8 mouse cellular contexts compared by ENCODE assay signal in genomic region chr9:62550661-62551093, GRCm38 (mm10). TPM values are rescaled to one million over a fixed set of nuclear protein-coding genes. Genes with fewer than 3 reads are reported as not detected.
DNase-seq lines count a peak whose midpoint lies in the region; ATAC-seq and TF ChIP-seq lines count a peak whose summit lies in the region.

No protein-coding gene starts in this region.

- no peak for TF ChIP-seq POLR2A in olfactory bulb, adult 2 months (IDR thresholded peaks at IDR 0.05; ENCODE audit: insufficient read depth, low read depth, low read length)

- peak; percentile 73 for TF ChIP-seq CTCF in Patski (IDR thresholded peaks at IDR 0.05)
- TF ChIP-seq CTCF in olfactory bulb, adult 2 months (IDR thresholded peaks at IDR 0.05; ENCODE audit: insufficient read depth, low read depth, low read length): peak; percentile 72

- no peak overlapping the region for H3K4me2 ChIP-seq in midbrain, embryonic 11.5 days
- H3K4me2 ChIP-seq in midbrain, embryonic 16.5 days (ENCODE audit: low read length): no peak overlapping the region
- H3K4me2 ChIP-seq in hindbrain, embryonic 14.5 days (replicated peaks): no peak overlapping the region
- no peak overlapping the region for H3K4me2 ChIP-seq in limb, embryonic 11.5 days (ENCODE audit: low read depth, severe bottlenecking)

- CTCF ChIA-PET in Patski (lab: Charles Lee): interaction anchor here (0.7 to 3.6 kb wide), 18 partner anchors 9 to 264 kb away, joined by 3 to 34 read pairs (median 3); no protein-coding TSS in a partner anchor

- H3K9me3 ChIP-seq in midbrain, embryonic 11.5 days (ENCODE audit: control insufficient read depth, low read length): no peaks in the 10 kb centered on the region
- H3K9me3 ChIP-seq in midbrain, embryonic 16.5 days (replicated peaks; ENCODE audit: control insufficient read depth, low read length, poor library complexity, severe bottlenecking): no peaks in the 10 kb centered on the region
- no peaks in the 10 kb centered on the region for H3K9me3 ChIP-seq in hindbrain, embryonic 14.5 days (ENCODE audit: control insufficient read depth, low read length)
- H3K9me3 ChIP-seq in limb, embryonic 11.5 days (ENCODE audit: control insufficient read depth, low read length): no peaks in the 10 kb centered on the region

- WGBS in midbrain, embryonic 11.5 days: 44% methylated on average over 11 of the region's 11 CpGs
- 45% methylated on average over 11 of the region's 11 CpGs for WGBS in midbrain, embryonic 16.5 days
- 42% methylated on average over 11 of the region's 11 CpGs for WGBS in hindbrain, embryonic 14.5 days
- WGBS in limb, embryonic 11.5 days: 44% methylated on average over 11 of the region's 11 CpGs
- 50% methylated on average over 11 of the region's 11 CpGs for WGBS in olfactory bulb, adult 2 months

- no peaks in the 10 kb centered on the region for H3K36me3 ChIP-seq in midbrain, embryonic 11.5 days (ENCODE audit: control insufficient read depth, insufficient read depth, low read length)
- H3K36me3 ChIP-seq in midbrain, embryonic 16.5 days (ENCODE audit: control insufficient read depth, insufficient read depth, low read length): no peaks in the 10 kb centered on the region
- no peaks in the 10 kb centered on the region for H3K36me3 ChIP-seq in hindbrain, embryonic 14.5 days (replicated peaks; ENCODE audit: control insufficient read depth, insufficient read depth)
- no peaks in the 10 kb centered on the region for H3K36me3 ChIP-seq in limb, embryonic 11.5 days (ENCODE audit: control insufficient read depth, insufficient read depth, low read length)

- H3K4me1 ChIP-seq in midbrain, embryonic 11.5 days (ENCODE audit: control insufficient read depth, insufficient read depth, low read length): peaks cover 16% of the 10 kb centered on the region
- peaks cover 16% of the 10 kb centered on the region for H3K4me1 ChIP-seq in midbrain, embryonic 16.5 days (ENCODE audit: control insufficient read depth, insufficient read depth, low read length)
- H3K4me1 ChIP-seq in hindbrain, embryonic 14.5 days (replicated peaks; ENCODE audit: control insufficient read depth, insufficient read depth, low read length): peaks cover 14% of the 10 kb centered on the region
- H3K4me1 ChIP-seq in limb, embryonic 11.5 days (ENCODE audit: control insufficient read depth, insufficient read depth, low read length): no peaks in the 10 kb centered on the region
- H3K4me1 ChIP-seq in olfactory bulb, adult 2 months (ENCODE audit: control insufficient read depth, insufficient read depth, low read length): peaks cover 23% of the 10 kb centered on the region

- H3K9ac ChIP-seq in midbrain, embryonic 11.5 days (ENCODE audit: low read length): no peak overlapping the region
- no peak overlapping the region for H3K9ac ChIP-seq in midbrain, embryonic 16.5 days (ENCODE audit: low read depth, low read length)
- H3K9ac ChIP-seq in hindbrain, embryonic 14.5 days: no peak overlapping the region
- no peak overlapping the region for H3K9ac ChIP-seq in limb, embryonic 11.5 days (ENCODE audit: low read length)

- no peaks in the 10 kb centered on the region for H3K27me3 ChIP-seq in midbrain, embryonic 11.5 days (ENCODE audit: control insufficient read depth, insufficient read depth, low read length)
- no peaks in the 10 kb centered on the region for H3K27me3 ChIP-seq in midbrain, embryonic 16.5 days (ENCODE audit: control insufficient read depth, insufficient read depth, low read depth, low read length)
- H3K27me3 ChIP-seq in Patski: peaks cover 3% of the 10 kb centered on the region
- H3K27me3 ChIP-seq in hindbrain, embryonic 14.5 days (ENCODE audit: control insufficient read depth, insufficient read depth, low read length): no peaks in the 10 kb centered on the region
- H3K27me3 ChIP-seq in limb, embryonic 11.5 days (ENCODE audit: control insufficient read depth, insufficient read depth, low read length): no peaks in the 10 kb centered on the region

- no peak overlapping the region for H3K4me3 ChIP-seq in midbrain, embryonic 11.5 days (ENCODE audit: low read depth, low read length)
- no peak overlapping the region for H3K4me3 ChIP-seq in midbrain, embryonic 16.5 days (ENCODE audit: low read depth, low read length)
- no peak overlapping the region for H3K4me3 ChIP-seq in hindbrain, embryonic 14.5 days (replicated peaks; ENCODE audit: low read length)
- no peak overlapping the region for H3K4me3 ChIP-seq in limb, embryonic 11.5 days (ENCODE audit: low read depth, low read length)
- no peak overlapping the region for H3K4me3 ChIP-seq in olfactory bulb, adult 2 months (ENCODE audit: insufficient read depth, low read depth, low read length)

- POLR2A ChIA-PET in Patski (lab: Charles Lee): no interaction called here

- peak; percentile 87 for DNase-seq in midbrain, embryonic 11.5 days (ENCODE audit: low spot score, missing footprints)
- no peak for DNase-seq in Patski (ENCODE audit: low read depth, low spot score)
- DNase-seq in cerebellum, postnatal 10 days: peak; percentile 94 to 96
- DNase-seq in hindbrain, embryonic 14.5 days (ENCODE audit: low spot score): peak; percentile 48
- DNase-seq in limb, embryonic 11.5 days (ENCODE audit: low spot score): peak; percentile 77
- no peak for DNase-seq in right cerebral cortex, postnatal 4 days

- H3K27ac ChIP-seq in midbrain, embryonic 11.5 days (ENCODE audit: low read depth, low read length): no peak overlapping the region
- no peak overlapping the region for H3K27ac ChIP-seq in midbrain, embryonic 16.5 days (ENCODE audit: low read length)
- no peak overlapping the region for H3K27ac ChIP-seq in hindbrain, embryonic 14.5 days
- no peak overlapping the region for H3K27ac ChIP-seq in limb, embryonic 11.5 days (replicated peaks; ENCODE audit: low read depth, low read length)
- no peak overlapping the region for H3K27ac ChIP-seq in olfactory bulb, adult 2 months (ENCODE audit: insufficient read depth, low read depth, low read length)

- ATAC-seq in midbrain, embryonic 11.5 days (ENCODE audit: low FRiP score): no peak
- ATAC-seq in midbrain, embryonic 16.5 days: no peak
- ATAC-seq in Patski: peak; percentile 24
- no peak for ATAC-seq in hindbrain, embryonic 14.5 days (ENCODE audit: low FRiP score)
- ATAC-seq in limb, embryonic 11.5 days (ENCODE audit: insufficient number of reproducible peaks, low FRiP score, low TSS enrichment, low read depth): no peak

- in situ Hi-C loops in Patski (cut with MboI; ENCODE audit: low pct_unique_long_range_greater_than_20kb): loop anchor here (5.0 kb wide), 2 partner anchors 78 to 253 kb away; no protein-coding TSS in a partner anchor

RNA-seq across cellular contexts. Expression of gene Coro2b, which starts 13.8 kb away (rescaled TPM):
- polyA plus RNA-seq in midbrain, embryonic 11.5 days (2014; fragmentation: Nextera tagmentation; extraction: Ambion mirVana): 15.3 and 15.7 TPM in 2 replicates
- polyA plus RNA-seq in midbrain, embryonic 16.5 days (2015; fragmentation: Nextera tagmentation; extraction: Ambion mirVana): 32.0 and 33.4 TPM in 2 replicates
- 2.0 TPM for polyA plus RNA-seq in Patski (2021)
- polyA plus RNA-seq in hindbrain, embryonic 14.5 days (2014; fragmentation: Nextera tagmentation; extraction: Ambion mirVana): 35.8 and 38.5 TPM in 2 replicates
- 5.6 and 7.1 TPM in 2 replicates for polyA plus RNA-seq in limb, embryonic 11.5 days (2014; fragmentation: Nextera tagmentation; extraction: Ambion mirVana)
- not detected in 2 replicates for polyA plus RNA-seq in olfactory bulb, adult 2 months (2012; ENCODE audit: insufficient read depth, insufficient read length, low replicate concordance, missing spikeins)

Comparison
In these comparisons a context has a peak if more than half of its experiments do, and no peak if none do; other contexts are left out.
1. DNase-seq: peak in midbrain, embryonic 11.5 days (single experiment), cerebellum, postnatal 10 days (2 of 2), hindbrain, embryonic 14.5 days (single experiment) and limb, embryonic 11.5 days (single experiment); none in Patski (single experiment) and right cerebral cortex, postnatal 4 days (single experiment).